Mouse (Mus musculus) brown adipose tissue, adult 24 weeks (tissue): Measurements from ENCODE around the gene Dctn2. TPM values are rescaled to one million over a fixed set of nuclear protein-coding genes. Genes with fewer than 3 reads are reported as not detected.
A peak's percentile ranks its signal among the peaks of the same experiment; 100 is the strongest.

Experiments
- H3K27ac ChIP-seq: fragments of 200-500 bp; replicated peaks from 2 replicates; pipeline ENCODE4 v1.5.1; 2012; ENCODE audit warnings: low read depth, mild to moderate bottlenecking, low read length
- H3K4me1 ChIP-seq: fragments of 200-500 bp; 2 replicates; pipeline ENCODE4 v1.6.1; 2012; ENCODE audit warnings: low read length, mixed read lengths; ENCODE audit not compliant: control insufficient read depth, insufficient read depth, insufficient read length
- H3K4me3 ChIP-seq: fragments of 200-500 bp; 2 replicates; pipeline ENCODE4 v1.5.1; 2012; ENCODE audit warnings: low read depth, mild to moderate bottlenecking, low read length, moderate library complexity; ENCODE audit not compliant: insufficient read depth
- polyA plus RNA-seq: library from polyadenylated mRNA; stranded (reverse); fragments of >200 nt; gene quantifications from 2 replicates; pipeline ENCODE4 v1.2.4, GENCODE M21; 2012; ENCODE audit not compliant: missing spikeins, insufficient read depth, insufficient read length

Gene Dctn2
- polyA plus RNA-seq, 1 experiment, result 100 TPM

DNA sequence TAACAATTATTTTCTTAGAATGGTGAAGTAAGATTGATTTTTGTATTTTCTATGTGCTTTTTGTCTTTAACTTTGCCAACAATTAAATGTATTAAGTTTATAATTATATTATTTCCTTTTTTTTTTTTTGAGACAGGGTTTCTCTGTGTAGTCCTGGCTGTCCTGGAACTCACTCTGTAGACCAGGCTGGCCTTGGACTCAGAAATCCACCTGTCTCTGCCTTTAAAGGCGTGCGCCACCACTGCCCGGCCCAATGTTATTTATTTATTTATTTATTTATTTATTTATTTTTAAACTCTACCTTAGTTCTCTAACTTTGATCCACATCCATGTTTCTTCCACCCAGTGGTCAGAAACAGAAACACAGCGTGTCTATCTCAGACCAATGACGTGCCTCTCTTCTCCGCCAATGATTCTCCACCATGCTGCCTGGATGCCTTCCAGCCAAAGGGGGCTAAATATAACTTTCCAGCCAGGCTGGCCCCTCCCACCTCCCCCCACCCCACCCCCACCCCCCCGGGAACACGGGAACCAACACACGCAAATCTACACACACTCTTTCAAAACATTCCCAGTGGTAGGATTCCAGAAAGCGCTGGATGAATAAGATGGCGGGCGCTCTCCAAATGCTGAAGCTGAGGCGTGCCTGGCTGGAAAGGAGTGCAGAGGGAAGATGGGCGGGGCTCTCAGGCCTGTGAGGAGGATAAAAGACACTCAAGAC is 10.4 kb upstream of the Dctn2 start:
- Histone ChIP-seq H3K4me1 (no peaks in the 10 kb centered on the region), H3K27ac (no peak overlapping the region), H3K4me3 (no peak overlapping the region)

DNA sequence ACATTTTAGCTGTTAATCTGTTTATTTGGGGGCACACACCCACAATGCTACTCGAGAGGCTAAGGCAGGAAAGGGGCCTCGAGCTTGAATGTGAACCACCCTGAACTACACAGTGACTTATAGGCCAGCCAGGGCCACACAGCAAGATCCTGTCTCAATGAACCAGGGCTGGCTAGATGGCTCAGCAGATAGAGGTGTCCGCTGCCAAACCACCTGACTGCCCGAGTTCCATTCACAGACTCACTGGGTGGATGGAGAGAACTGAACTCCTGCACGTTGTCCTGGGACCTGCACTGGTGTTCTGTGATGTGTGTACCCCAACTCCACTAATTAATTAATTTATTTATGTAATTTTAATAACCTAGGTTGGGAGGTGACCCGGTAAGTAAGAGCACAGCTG is 8.4 kb upstream of the Dctn2 start:
- Histone ChIP-seq H3K4me3 (no peak overlapping the region), H3K4me1 (no peaks in the 10 kb centered on the region), H3K27ac (no peak overlapping the region)

DNA sequence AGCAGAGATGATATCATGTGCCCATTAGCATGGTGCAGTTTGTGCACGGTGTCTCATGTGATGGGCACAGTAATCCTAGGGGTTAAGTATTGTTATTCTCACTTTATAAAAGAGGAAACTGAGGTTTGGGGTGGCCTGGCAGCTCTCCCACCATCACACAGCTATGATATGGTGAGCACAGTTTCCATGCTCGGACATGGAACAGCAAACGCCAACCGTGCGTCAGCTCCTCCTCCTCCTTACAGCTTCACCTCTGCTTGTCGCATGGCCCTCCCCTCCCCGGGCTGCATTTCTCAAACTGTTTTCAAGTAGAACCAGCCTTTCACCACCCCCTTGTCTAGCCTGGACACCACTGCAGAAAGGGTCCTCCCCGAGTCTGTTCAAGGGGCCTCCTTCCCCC is 7.7 kb upstream of the Dctn2 start:
- Histone ChIP-seq H3K4me3 (no peak overlapping the region), H3K4me1 (no peaks in the 10 kb centered on the region), H3K27ac (no peak overlapping the region)

DNA sequence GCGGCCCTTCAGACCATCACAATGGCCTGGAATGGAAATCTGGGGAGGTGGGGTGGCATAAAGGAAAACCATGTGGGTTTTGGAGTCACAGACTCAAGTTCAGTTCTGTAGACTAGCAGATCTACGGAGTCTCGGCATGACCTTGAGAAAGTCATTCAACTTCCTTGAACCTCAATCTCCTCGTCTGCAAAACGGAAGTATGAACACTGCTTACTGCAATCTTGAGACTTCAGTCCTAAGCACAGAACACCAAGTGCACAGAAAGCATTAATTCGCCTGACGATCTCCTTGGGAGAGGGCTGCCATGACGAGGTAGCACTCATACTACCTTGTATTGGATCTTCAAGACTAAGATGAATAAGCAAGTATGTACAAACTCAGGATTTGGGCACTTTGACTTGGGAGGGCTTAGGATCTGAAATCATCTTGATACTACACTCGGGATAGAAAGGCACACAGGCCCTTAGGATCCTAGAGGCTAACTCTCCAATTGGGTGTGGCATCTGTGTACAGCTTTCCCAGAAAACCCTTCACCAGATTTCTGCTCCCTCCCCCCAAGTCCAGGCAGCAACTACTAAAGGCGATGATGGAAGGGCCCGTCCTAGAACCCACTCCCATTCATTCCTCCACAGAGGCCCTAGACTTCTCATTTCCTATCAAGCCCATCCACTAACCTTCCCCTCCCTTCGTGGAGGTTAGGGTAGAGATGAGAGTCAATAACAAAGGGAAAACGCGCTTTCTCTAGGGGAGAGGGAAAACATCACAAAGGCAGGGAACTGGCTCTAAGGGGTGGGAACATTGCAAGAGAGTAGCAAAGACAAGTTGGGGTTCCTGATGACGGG is 4.2 kb upstream of the Dctn2 start:
- Histone ChIP-seq H3K27ac (no peak overlapping the region), H3K4me3 (0 out of 2 replicates have a peak overlapping the region, but pooled peaks have one; percentile 63), H3K4me1 (no peaks in the 10 kb centered on the region; the same call in 1 of the 2 replicates)

DNA sequence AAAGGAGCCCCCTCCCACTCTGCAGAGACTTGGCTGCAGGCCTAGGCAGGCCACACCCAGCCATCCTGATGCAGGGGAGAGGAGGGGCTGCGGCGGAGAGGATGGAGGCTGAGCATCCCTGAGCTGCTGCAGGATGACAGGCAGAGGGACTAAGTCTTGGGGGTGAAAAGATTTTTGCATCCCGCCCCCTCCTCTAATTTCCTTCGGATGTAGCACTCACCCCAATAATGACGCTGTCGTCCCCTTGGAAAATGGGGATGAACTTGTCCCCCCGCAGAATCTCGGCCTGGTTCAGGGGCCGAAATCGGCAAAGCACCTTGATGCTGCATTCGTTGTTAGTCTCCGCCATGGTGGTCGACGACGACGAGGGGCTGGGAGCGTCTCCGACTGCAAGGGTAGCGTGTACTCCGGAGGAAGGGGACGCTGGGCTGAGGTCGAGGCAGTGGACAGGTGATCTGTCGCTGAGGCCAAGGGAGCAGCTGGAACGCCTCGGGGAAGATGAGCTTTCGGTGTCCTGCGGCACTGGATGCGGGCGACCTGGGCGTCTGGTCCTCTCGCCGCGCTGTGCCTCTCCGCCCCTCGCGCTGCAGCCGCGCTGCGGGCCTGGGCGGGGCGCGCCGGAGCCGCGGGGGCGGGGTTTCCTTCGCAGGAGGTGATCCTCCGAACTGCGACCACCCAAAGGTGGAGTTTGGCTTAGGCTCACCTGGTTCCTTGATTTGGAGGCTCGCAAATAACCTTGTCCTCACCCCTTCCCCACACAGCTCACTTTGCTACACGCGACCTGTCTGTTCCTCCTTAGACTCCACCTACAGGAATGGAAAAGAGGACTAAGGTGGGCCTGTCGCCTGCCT is 3.4 kb upstream of the Dctn2 start, which contains the start of gene Kif5a:
TSS of gene Kif5a (minus strand) at position 801 of the 851 bp plus-strand sequence.
- Histone ChIP-seq H3K4me1 (peaks cover 4% of the 10 kb centered on the region), H3K27ac (no peak within 1 kb of the TSS), H3K4me3 (peak within 1 kb of the TSS; percentile 63)

DNA sequence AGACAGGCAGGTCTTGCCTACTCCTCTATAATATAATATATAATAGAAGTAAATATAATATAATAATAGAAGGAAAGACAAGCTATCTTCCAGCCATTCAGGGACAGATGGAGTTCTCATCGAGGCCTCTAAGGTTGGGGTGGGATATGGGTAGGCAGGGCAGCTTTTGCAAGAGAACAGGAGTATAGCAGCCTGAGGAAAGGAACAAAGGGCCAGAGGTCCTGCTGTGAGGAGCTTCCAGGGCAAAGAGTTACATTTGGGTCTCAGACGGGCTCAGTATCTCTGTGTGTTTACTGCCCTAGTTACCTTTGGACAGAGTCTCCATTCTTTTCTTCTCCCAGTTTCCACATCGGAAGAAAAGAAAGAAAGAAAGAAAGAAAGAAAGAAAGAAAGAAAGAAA is 2.5 kb upstream of the Dctn2 start:
- no peak overlapping the region for H3K4me3 ChIP-seq
- no peak overlapping the region for H3K27ac ChIP-seq
- peaks cover 4% of the 10 kb centered on the region for H3K4me1 ChIP-seq

DNA sequence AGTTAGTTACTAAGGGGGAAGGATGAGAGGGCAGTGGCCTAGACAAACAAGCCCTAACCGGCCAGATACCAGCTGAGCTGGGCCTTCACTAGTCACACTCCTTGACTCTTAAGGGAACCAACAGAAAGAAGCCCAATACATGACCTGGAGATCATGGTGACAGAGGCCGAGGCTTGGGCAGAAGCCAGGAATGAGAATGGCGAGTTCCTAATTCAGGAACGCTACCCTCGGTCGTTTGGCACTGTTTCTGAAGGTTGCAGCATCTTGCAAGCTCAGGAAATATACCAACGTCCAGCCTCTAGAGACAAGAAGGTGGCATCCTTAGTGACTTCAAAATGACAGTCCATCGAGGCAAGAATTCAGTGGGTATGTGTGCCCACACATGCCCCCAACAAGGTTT is 1.8 kb upstream of the Dctn2 start:
- no peak overlapping the region for H3K27ac ChIP-seq
- peaks cover 7% of the 10 kb centered on the region for H3K4me1 ChIP-seq
- no peak overlapping the region for H3K4me3 ChIP-seq

DNA sequence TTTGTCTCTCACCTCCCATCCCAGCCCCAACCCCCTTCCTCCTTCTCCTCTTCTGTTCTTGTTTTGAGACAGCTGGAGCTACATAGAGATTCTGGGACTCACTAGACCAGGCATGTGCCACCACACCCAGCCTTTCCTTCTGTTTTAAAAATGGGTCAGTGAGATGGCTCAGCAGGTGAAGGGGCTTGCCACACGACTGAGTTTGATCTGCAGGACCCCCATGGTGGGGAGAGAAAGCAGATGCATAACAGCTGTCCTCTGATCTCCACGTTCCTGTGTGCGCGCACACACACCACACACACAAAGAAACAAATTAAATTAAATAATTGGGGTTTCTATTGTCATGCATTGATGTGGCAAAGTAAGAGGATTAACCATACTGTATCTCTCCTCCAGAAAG is 1.2 kb upstream of the Dctn2 start:
- Histone ChIP-seq H3K27ac (no peak overlapping the region), H3K4me1 (peaks cover 7% of the 10 kb centered on the region), H3K4me3 (no peak overlapping the region)

DNA sequence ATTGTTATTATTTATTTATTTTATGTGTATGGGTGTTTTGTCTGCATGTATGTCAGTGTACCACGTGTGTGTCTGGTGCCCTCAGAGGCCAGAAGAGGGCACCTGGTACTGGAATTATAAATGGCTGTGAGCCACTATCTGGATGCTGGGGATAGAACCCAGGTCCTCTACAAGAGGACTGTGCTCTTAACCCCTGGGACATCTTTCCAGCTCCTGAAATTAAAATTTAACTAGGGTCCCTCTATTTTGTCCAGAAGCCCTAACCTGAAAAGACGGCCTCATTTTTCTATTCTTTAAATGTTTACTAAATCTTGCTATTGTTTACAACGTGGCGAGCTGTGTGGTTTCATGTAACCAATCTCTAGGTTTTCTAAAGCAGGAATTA is 449 bp upstream of the Dctn2 start:
- peaks cover 7% of the 10 kb centered on the region for H3K4me1 ChIP-seq
- no peak overlapping the region for H3K4me3 ChIP-seq
- no peak overlapping the region for H3K27ac ChIP-seq

DNA sequence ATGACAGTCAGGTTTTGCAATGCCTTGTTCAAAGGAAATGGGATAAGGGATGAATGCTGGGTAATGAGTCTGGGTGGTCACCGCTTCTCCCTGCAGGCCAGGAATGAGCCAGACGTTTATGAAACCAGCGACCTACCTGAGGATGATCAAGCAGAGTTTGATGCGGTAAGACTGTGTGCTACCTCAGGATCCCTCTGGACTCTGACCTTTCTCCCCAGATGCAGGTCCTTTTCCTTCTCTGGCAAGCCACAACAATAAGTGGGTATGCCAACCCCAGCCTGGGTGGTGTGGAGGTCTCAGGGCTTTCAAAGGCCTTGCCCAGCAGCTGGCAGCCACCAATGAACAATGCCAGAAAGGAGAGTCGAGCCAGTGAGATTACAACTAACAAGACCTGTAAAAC is 1.1 kb downstream of the Dctn2 start:
- Histone ChIP-seq H3K27ac (no peak overlapping the region), H3K4me1 (peaks cover 7% of the 10 kb centered on the region), H3K4me3 (peak overlapping the region; percentile 86)

DNA sequence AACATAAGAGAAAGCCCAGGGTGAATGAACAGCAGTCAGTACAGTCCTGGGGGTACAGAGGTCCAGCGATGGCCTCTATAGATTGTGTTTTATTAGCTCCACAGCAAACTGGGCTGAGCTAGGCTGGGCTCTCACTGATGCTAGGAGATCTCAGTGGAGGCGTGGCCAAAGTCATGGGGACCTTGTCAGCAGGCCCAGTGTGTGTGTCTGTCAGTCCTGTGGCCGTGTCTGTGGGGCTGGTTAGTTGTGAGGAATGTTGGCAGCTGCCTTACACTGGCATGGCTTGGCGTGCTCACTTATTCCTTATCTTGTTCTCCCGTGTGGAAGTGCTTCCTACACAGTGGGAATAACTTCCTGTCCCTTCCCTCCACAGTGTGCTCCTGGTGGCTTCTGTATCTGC is 2.2 kb downstream of the Dctn2 start:
- H3K27ac ChIP-seq, result peak overlapping the region; percentile 10; the same call in 1 of the 2 replicates
- peak overlapping the region; percentile 4; the same call in 1 of the 2 replicates for H3K4me3 ChIP-seq
- H3K4me1 ChIP-seq, result peaks cover 7% of the 10 kb centered on the region

DNA sequence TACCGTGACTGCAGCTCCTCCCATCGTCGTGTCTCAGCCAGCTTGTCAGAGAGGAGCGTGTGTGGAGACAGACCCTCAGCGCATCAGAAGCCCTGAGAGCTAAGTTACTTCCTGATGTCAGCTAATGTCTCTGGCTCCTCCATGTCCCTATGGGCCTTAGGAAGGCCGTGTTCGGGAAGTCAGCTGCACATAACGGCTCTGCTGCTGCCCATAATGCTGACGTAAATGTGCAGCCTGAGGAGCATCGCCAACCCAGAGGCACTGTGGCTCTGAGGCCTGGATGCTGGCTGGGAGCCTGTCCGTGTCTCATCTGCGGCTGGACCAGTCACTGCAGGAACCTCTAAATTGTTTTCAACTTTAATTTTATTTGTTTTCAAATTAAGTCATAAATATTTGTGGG is 2.9 kb downstream of the Dctn2 start:
- peak overlapping the region; percentile 10; the same call in 1 of the 2 replicates for H3K27ac ChIP-seq

DNA sequence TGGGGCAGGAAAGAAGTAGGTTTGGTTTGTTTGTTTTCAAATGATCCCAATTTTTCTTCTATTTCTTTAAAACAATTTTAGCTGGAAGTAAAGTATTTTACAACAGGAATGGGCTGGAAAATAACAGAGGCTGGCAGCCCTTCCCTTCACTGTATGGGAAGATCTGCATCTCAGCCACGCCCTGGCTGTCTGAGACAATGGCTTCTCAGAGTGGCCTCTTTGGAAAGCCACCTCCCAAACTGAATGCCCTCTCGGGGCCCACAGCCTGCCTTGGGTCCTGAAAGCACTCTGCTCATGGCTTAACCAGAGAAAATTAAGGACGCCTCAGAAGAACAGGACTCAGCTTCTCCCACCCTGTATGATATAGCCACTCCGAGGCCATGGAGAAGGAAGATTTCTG is 3.7 kb downstream of the Dctn2 start:
- H3K4me1 ChIP-seq, result peaks cover 7% of the 10 kb centered on the region
- H3K4me3 ChIP-seq, result no peak overlapping the region
- H3K27ac ChIP-seq, result no peak overlapping the region

More for the DNA sequence above, 2.9 kb downstream of the Dctn2 start:
- Histone ChIP-seq H3K4me1 (peaks cover 7% of the 10 kb centered on the region), H3K4me3 (no peak overlapping the region)

DNA sequence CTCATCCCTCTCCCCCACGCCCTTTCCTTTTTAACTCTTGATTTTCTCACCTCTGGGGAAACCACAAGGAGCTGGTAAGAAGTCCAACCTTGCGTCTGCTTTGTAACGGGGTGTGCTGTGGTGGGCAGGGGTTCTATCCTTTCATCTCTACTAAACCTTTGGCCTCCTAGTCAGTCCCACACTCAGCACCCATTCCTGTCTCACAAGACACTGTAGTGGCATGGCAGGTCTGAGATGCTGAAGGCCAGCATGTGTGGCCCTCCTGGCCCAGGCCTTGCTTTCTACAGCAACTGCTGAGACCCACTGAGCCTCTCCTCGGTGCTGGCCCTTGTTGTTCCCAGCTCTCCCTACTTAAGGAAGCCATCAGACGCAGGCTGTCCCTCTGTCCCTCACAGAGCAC is 6.2 kb downstream of the Dctn2 start:
- no peak overlapping the region for H3K27ac ChIP-seq
- H3K4me3 ChIP-seq, result no peak overlapping the region
- peaks cover 4% of the 10 kb centered on the region for H3K4me1 ChIP-seq
